Mouse (Mus musculus): ENCODE measurements around the gene Krt80. TPM values are rescaled to one million over a fixed set of nuclear protein-coding genes. Genes with fewer than 3 reads are reported as not detected.

Krt80 gene
- polyA plus RNA-seq, 2 experiments = 3.3 to 3.8 TPM

- Histone ChIP-seq H3K4me3 (replicated peaks; ENCODE audit: low read length) (no peak overlapping the region), H3K27ac (replicated peaks; ENCODE audit: low read depth, low read length) (no peak overlapping the region), H3K4me1 (ENCODE audit: control insufficient read depth, insufficient read depth, low read length) (no peaks in the 10 kb centered on the region), H3K4me2 (replicated peaks; ENCODE audit: low read depth, low read length, severe bottlenecking) (no peak overlapping the region), H3K27me3 (ENCODE audit: control insufficient read depth, insufficient read depth, low read length) (no peaks in the 10 kb centered on the region), H3K36me3 (ENCODE audit: control insufficient read depth, insufficient read depth, low read length) (no peaks in the 10 kb centered on the region), H3K9ac (ENCODE audit: low read depth, low read length, severe bottlenecking) (no peak overlapping the region), H3K9me3 (ENCODE audit: control insufficient read depth, low read length) (no peaks in the 10 kb centered on the region)
- ATAC-seq (ENCODE audit: low FRiP score, low read depth) (no peak), DNase-seq (ENCODE audit: low spot score) (no peak)
- 70% methylated on average over 7 of the region's 7 CpGs for WGBS
- no peak for TF ChIP-seq POLR2A (IDR thresholded peaks at IDR 0.05; ENCODE audit: borderline replicate concordance, extremely low read depth, insufficient read depth, insufficient read length)
Observed at GRCm38 (mm10) chr15:101384610-101385009, 14.6 kb upstream of the Krt80 start.

- Histone ChIP-seq H3K4me1 (ENCODE audit: control insufficient read depth, insufficient read depth, low read length) (no peaks in the 10 kb centered on the region), H3K27ac (replicated peaks; ENCODE audit: low read depth, low read length) (no peak overlapping the region), H3K4me3 (replicated peaks; ENCODE audit: low read length) (no peak overlapping the region), H3K4me2 (replicated peaks; ENCODE audit: low read depth, low read length, severe bottlenecking) (no peak overlapping the region), H3K36me3 (ENCODE audit: control insufficient read depth, insufficient read depth, low read length) (no peaks in the 10 kb centered on the region), H3K9me3 (ENCODE audit: control insufficient read depth, low read length) (no peaks in the 10 kb centered on the region), H3K9ac (ENCODE audit: low read depth, low read length, severe bottlenecking) (no peak overlapping the region), H3K27me3 (ENCODE audit: control insufficient read depth, insufficient read depth, low read length) (no peaks in the 10 kb centered on the region)
- no peak for TF ChIP-seq POLR2A (IDR thresholded peaks at IDR 0.05; ENCODE audit: borderline replicate concordance, extremely low read depth, insufficient read depth, insufficient read length)
- 89% methylated on average over 11 of the region's 11 CpGs for WGBS
- DNase-seq (ENCODE audit: low spot score) = no peak
- ATAC-seq (ENCODE audit: low FRiP score, low read depth) = no peak
Observed at GRCm38 (mm10) chr15:101382811-101383210, 12.8 kb upstream of the Krt80 start.

GRCm38 (mm10) chr15:101381758-101382157, 11.8 kb upstream of the Krt80 start:
- TF ChIP-seq POLR2A (IDR thresholded peaks at IDR 0.05; ENCODE audit: borderline replicate concordance, extremely low read depth, insufficient read depth, insufficient read length) = no peak
- no peak for ATAC-seq (ENCODE audit: low FRiP score, low read depth)
- Histone ChIP-seq H3K36me3 (ENCODE audit: control insufficient read depth, insufficient read depth, low read length) (no peaks in the 10 kb centered on the region), H3K4me1 (ENCODE audit: control insufficient read depth, insufficient read depth, low read length) (no peaks in the 10 kb centered on the region), H3K27ac (replicated peaks; ENCODE audit: low read depth, low read length) (no peak overlapping the region), H3K4me2 (replicated peaks; ENCODE audit: low read depth, low read length, severe bottlenecking) (no peak overlapping the region), H3K9me3 (ENCODE audit: control insufficient read depth, low read length) (no peaks in the 10 kb centered on the region), H3K4me3 (replicated peaks; ENCODE audit: low read length) (no peak overlapping the region), H3K9ac (ENCODE audit: low read depth, low read length, severe bottlenecking) (no peak overlapping the region), H3K27me3 (ENCODE audit: control insufficient read depth, insufficient read depth, low read length) (no peaks in the 10 kb centered on the region)
- WGBS = 67% methylated on average over 9 of the region's 9 CpGs
- DNase-seq (ENCODE audit: low spot score) = no peak

GRCm38 (mm10) chr15:101378646-101379045, 8.7 kb upstream of the Krt80 start:
- DNase-seq (ENCODE audit: low spot score) = no peak

GRCm38 (mm10) chr15:101376776-101377061, 6.8 kb upstream of the Krt80 start:
- 81% methylated on average over 5 of the region's 5 CpGs for WGBS
- TF ChIP-seq POLR2A (IDR thresholded peaks at IDR 0.05; ENCODE audit: borderline replicate concordance, extremely low read depth, insufficient read depth, insufficient read length) = no peak
- no peak overlapping the region for H3K9ac ChIP-seq (ENCODE audit: low read depth, low read length, severe bottlenecking)
- no peak overlapping the region for H3K4me3 ChIP-seq (replicated peaks; ENCODE audit: low read length)
- ATAC-seq (ENCODE audit: low FRiP score, low read depth) = no peak
- no peaks in the 10 kb centered on the region; the same call in 1 of the 2 replicates for H3K4me1 ChIP-seq (ENCODE audit: control insufficient read depth, insufficient read depth, low read length)
- no peaks in the 10 kb centered on the region for H3K9me3 ChIP-seq (ENCODE audit: control insufficient read depth, low read length)
- H3K27ac ChIP-seq (replicated peaks; ENCODE audit: low read depth, low read length) = no peak overlapping the region
- H3K4me2 ChIP-seq (replicated peaks; ENCODE audit: low read depth, low read length, severe bottlenecking) = no peak overlapping the region
- DNase-seq (ENCODE audit: low spot score) = no peak
- H3K36me3 ChIP-seq (ENCODE audit: control insufficient read depth, insufficient read depth, low read length) = no peaks in the 10 kb centered on the region
- no peaks in the 10 kb centered on the region for H3K27me3 ChIP-seq (ENCODE audit: control insufficient read depth, insufficient read depth, low read length)

More at GRCm38 (mm10) chr15:101378646-101379045, 8.7 kb upstream of the Krt80 start:
- Histone ChIP-seq H3K4me3 (replicated peaks; ENCODE audit: low read length) (no peak overlapping the region), H3K36me3 (ENCODE audit: control insufficient read depth, insufficient read depth, low read length) (no peaks in the 10 kb centered on the region), H3K27ac (replicated peaks; ENCODE audit: low read depth, low read length) (no peak overlapping the region), H3K9ac (ENCODE audit: low read depth, low read length, severe bottlenecking) (no peak overlapping the region), H3K27me3 (ENCODE audit: control insufficient read depth, insufficient read depth, low read length) (no peaks in the 10 kb centered on the region), H3K4me1 (ENCODE audit: control insufficient read depth, insufficient read depth, low read length) (no peaks in the 10 kb centered on the region; the same call in 1 of the 2 replicates), H3K4me2 (replicated peaks; ENCODE audit: low read depth, low read length, severe bottlenecking) (no peak overlapping the region), H3K9me3 (ENCODE audit: control insufficient read depth, low read length) (no peaks in the 10 kb centered on the region)
- no peak for ATAC-seq (ENCODE audit: low FRiP score, low read depth)
- WGBS = 76% methylated on average over 5 of the region's 5 CpGs
- no peak for TF ChIP-seq POLR2A (IDR thresholded peaks at IDR 0.05; ENCODE audit: borderline replicate concordance, extremely low read depth, insufficient read depth, insufficient read length)
